Mouse (Mus musculus): ENCODE results near the gene Shank1.

DNA sequence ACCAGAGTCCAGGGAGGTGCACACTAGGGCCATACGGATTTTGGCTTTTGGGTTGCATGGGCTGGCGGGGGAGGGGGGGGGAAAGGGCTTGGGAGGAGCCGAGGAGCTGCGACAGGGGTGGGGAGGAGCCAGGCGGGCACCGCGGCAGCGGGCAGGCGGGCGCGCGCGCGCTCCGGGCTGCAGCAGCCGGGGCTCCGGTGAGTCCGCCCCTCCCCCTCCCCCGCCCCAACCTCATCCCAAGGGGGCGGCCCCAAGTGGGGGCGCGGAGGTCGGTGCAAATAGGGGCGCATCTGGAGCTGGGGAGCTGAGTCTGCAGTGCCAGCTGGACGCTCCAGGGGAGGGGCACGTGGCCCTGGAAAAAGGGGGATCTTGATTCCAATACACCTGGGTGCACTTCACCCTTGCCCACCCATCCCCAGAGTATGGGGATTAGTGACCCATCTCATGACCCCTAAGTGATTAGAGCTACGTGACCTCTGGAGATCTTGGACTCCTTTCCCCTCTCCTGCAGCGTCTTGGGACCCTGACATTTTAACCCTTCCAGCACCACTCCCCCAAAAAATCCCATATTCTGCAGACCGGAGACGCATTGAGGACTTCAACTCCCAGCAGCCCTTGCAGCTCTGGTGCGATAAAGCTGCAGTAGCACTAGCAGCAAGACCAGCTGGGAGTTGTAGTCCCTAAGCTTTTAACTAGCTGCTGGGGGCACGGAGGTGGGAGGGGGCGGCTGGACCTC, 74.1 kb downstream of the Shank1 start, which contains the start of gene Syt3:
- TF ChIP-seq CTCF (IDR thresholded peaks at IDR 0.05; ENCODE audit: control insufficient read depth, insufficient read depth, low read length) (no peak), POLR2A (IDR thresholded peaks at IDR 0.05; ENCODE audit: borderline replicate concordance, control insufficient read depth, low read depth, low read length) (no peak)

Data from bone marrow, adult 2 months (tissue).